Mouse (Mus musculus) layer of hippocampus, adult 8-10 months (tissue): ENCODE measurements around the gene Ctsa. TPM values are rescaled to one million over a fixed set of nuclear protein-coding genes. Genes with fewer than 3 reads are reported as not detected.
A peak's percentile ranks its signal among the peaks of the same experiment; 100 is the strongest.

ENCODE experiments used
- DNase-seq, 2 experiments: peaks; one replicate each; pipeline ENCODE4 v3.0.0; 2022; ENCODE audit warnings: low spot score in 2 of 2
- total RNA-seq, 4 experiments: library from RNA; stranded (reverse); gene quantifications; 2 replicates each; pipeline ENCODE4 v1.2.4; 2022

Gene Ctsa
- total RNA-seq, 4 experiments from 2014 or later, result 96.9 to 242 (median 147) TPM

DNA sequence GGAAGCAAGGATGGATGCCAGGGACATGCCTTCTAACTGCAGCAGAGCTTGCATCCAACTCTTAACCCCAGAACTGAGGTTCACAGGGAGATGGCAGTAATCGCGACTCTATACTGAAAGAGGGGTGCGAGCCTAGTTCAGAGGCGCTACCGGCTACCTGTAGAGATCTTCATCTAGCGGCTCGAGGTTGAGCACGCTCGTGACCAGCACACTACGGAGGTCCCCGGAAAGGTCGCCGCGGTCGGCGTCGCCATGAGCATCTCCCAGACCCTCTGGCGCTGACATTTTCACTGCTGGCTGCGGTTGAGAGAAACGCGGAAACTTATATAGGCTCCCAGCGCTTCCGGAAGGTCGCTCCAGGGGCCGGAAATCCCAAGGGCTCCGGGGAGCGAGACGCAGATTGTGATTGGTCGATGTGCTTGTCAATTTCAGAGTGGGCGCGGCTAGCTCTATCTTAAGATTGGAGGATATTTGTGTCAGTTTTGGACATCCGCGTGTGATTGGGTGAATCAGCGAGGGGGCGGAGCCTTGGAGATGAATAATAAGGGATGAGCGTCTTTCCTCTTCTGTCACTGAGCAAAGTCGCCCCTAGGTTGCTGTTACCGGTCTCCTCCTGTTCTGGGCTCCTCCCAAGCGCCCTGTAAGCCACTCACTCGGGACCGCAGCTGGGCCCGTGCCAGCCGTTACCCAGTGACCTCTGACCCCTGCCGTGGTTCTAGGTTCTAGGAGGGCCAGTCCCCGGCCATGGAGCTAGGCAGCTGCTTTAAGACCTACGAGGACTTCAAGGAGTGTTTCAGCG, 27.9 kb upstream of the Ctsa start, which contains the start of the genes Acot8 and Zswim3:
Gene Acot8, minus strand, starts transcription at position 350 of the 799 bp plus-strand sequence.
Gene Zswim3, plus strand, starts transcription at position 566 of the 799 bp plus-strand sequence.
- peak; percentile 98 to 99 for DNase-seq

DNA sequence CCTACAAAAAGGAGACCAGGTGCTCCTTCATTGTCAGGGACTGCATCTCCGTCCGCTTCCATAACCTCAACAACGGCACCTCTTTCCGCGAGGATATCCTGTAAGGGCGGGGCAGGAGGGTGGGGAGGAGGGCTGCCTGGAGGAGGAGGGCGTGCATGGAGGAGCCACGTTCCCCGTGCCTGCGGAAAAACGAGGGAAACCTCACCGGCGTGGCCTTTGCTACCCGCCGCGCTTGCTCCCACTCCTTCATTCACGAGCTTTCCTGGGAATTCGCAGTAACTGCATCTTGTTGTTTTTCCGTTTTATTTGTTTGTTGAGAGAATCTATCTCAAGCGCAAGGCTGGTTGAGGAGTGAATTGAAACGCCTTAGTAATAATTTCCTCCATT, 27.3 kb upstream of the Ctsa start:
- DNase-seq, result no peak

- no peak for DNase-seq
Observed at GRCm38 (mm10) chr2:164806614-164807013, 26.1 kb upstream of the Ctsa start.

DNA sequence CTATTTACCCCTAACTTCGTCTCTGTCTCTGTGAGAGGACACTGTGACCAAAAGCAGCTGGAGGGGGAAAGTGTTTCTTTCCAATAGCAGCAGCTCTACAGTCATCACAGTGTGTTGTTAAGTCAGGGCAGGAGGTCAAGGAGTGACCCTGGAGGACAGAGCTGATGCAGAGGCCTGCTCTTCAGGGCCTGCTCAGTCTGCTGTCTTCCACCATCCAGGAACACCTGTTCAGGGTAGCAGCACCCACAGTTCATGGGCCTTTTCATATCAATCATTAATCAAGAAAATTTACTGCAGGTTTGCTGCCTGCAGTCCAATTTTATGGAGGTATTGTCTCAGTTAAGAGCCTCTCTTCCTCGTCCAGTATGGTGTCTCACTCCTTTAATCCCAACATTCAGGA, 19.1 kb upstream of the Ctsa start:
- no peak for DNase-seq

- no peak for DNase-seq
Observed at GRCm38 (mm10) chr2:164815348-164815747, 17.3 kb upstream of the Ctsa start.

DNA sequence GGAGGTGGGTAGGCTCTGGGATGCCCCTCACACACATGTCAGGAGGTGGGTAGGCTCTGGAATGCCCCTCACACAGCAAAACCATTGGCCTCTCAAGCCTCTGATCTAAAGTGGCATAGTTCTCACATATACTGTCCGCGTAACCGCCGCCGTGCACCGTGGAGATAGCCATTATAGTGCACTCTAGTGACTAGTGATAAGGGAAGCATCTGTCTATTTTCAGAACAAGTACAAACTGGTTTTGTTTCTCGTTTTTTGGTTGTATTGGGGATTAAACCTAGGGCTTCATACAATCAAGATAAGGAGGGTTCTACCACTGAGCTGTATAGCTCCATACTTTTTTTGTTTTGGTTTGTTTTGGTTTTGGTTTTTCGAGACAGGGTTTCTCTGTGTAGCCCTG, 16.9 kb upstream of the Ctsa start:
- no peak for DNase-seq

DNA sequence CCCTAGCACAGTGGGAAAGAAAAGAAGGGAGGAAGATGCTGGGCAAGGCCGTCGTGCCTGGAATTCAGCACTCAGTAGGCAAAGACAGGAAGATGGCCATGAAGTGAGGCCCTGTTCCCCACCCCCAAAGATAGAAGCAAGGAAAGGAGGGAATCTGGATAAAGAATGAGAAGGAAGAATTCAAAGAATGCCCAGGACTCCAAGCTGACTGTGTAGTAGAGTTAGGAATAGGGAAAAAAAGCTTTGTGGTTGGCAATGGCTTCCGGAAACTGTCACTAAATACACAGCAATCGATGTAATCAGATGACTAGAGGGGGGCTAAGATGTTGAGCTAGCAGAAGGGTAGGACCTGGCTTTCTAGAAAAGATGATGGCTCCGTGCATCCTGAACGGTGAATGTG, 15.5 kb upstream of the Ctsa start:
- no peak for DNase-seq

DNA sequence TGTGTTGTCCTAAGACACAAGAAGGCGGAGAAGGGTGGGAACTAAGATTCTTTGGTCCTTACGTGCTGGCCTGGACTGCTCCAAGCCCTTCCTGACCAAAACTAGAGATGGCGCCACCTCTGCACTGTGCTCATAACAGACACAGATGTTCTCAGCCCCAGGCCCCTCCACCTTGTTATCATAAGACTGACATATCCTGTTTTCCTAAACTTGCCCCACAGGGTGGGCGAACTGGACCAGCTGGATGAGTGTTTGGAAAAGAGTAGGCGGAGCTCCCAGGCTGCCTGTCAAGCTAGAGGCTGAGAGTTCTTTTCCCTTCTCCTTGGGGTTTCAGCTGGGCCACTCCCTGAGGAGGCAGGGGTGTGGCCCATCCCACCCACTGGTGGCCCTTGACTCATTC, 15.0 kb upstream of the Ctsa start:
- no peak for DNase-seq

DNA sequence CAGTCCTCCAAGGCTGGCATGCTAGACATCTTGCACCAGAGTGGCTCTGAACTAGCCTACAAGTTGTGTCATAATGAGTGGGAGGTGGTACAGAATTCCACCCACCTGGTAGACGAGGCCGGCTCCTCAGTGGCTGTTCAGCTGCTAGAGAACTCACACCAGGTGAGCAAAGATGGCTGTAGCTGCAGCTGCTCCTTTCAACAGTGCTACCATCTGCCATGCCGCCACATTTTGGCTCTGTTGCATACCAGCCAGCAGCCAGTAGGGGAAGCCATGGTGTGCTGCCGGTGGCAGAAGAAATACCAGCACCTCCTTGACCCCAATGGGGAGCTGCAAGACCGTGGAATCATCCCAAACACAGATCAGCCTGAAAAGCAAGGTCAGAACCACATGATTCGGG, 11.6 kb upstream of the Ctsa start:
- no peak for DNase-seq

- peak; percentile 99 to 100 for DNase-seq
Observed at GRCm38 (mm10) chr2:164822636-164823165, 10.0 kb upstream of the Ctsa start, which contains the start of gene Zswim1. TSS of gene Zswim1 (plus strand) at chr2:164822686.

- DNase-seq, result no peak
Observed at GRCm38 (mm10) chr2:164823181-164823585, 9.5 kb upstream of the Ctsa start.

DNA sequence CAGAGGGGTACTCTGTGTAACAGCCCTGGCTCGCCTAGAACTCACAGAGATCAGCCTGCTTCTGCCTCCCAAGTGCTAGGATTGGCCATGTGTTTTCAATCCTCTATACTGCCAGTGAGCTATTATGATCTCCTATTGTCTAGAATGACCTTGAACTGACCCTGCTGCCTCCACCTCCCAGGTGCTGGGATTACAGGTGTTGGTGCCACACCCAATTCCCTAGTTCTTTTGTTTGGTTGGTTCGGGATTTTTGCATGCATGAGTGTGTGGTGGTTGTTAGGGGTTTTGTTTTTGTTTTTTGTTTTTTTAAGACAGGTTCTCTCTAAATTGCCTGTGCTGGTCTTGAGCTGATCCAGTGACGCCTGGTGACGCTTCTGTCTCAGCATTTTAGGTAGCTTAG, 8.7 kb upstream of the Ctsa start:
- DNase-seq, result no peak

GRCm38 (mm10) chr2:164825521-164825920, 7.2 kb upstream of the Ctsa start:
- no peak for DNase-seq

DNA sequence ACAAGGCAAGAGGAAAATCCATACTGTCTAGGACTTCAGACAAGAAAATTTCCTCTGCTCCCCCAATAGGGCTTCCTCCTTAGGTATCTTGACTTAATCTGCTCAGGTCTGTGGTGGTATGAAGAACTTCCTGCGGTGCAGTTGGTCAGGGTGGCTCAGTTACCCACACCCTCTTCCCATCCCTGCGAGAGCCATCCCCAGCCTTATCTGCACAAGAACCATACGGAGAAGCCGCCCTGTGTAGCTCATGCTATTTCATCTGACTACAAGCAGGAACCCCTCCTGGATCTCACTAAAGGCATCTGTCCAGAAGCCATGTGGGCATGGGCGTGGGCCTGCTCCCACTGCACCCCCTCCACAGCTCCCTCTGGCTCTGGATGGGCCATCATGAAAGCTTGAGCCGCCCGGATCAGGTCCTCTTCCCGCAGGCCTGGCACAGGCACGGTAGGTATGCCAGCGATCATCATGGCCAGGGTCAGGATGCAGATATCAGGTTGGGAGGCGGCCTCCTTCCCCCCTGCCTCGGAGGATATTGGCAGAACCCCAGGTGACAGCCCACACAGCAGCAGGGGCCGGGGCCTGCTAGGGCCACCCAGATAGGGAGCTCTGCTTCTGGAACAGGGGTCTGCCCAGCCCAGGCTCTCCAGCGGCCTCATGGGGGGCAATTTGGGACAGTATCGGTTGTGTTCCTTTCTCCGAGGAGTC, 5.4 kb upstream of the Ctsa start:
- DNase-seq, result no peak

DNA sequence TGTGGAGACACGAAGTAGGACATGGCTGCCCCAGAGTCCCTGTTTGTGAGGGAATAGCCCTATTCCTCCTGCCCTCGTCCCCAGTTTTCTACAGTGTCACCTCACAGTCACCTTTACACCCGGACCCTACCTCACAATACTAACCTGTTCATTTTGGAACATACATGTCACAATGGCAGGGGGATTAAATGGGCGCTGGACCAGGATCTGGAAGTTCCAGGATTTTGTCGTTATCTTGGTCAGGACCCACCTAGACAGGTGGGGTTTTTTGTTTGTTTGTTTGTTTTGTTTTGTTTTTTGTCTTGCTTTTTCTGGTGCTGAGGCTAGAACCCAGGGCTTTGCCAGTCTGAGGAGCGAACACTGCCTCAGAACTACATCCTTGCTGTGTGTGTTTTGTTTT, 4.2 kb upstream of the Ctsa start, which contains the start of gene Spata25:
Gene Spata25, minus strand, starts transcription at position 101 of the 400 bp plus-strand sequence.
- no peak for DNase-seq

DNA sequence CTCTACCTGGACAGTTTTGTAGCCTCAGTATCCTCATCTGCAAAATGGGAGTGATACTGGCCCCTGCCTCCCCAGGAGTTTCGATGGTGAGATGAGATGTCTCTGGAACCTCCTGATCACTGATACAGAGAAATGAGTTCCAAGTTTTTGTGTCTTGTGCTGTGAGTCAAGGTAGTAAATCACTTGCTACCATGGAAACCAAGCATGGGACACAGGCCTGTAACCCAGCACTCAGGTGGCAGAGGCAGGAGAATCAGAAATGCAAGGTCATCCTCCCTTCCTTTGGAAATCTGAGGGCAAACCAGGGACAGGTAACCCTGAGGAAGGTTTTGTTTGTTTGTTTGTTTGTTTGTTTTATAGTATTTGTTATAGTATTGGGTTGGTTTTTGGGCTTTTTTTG, 3.6 kb upstream of the Ctsa start:
- no peak for DNase-seq

GRCm38 (mm10) chr2:164831029-164831428, 1.6 kb upstream of the Ctsa start:
- DNase-seq, result no peak

GRCm38 (mm10) chr2:164832032-164832747, 483 bp upstream of the Ctsa start:
- no peak for DNase-seq

DNA sequence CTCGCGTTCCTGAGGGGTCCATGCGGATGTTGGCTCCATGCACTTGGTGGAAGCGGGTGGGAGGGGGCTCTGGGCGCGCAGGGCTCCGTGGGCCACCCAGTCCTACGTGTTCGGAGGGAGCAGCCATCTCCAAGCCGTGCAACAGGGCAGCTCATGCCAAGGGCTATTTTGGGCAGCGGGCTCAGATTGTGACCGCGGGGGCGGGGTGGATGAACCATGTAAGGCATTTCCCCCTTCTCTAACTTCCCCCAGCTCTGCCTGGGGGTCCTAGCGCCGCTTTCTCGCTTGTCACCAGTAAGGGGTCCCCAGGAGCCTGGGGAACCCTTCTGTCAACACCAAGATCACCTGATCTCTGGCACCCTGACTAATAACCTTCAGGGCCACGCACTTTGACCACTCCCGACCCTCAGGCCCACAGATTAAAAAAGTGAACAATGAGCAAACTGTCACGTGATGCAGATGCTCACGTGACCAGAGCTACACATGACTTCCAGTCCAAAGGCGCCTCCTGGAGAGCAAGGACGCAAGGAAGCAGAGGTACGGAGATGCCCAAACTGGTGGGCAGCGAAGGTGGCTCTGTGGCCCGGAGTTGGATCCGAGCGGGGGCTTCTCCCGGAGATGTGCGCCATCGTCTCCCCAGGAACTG, 764 bp downstream of the Ctsa start, which contains the start of gene Neurl2:
Gene Neurl2, minus strand, starts transcription at position 143 of the 646 bp plus-strand sequence.
- DNase-seq, result peak; percentile 92 to 95

GRCm38 (mm10) chr2:164834531-164834930, 1.9 kb downstream of the Ctsa start:
- no peak for DNase-seq

GRCm38 (mm10) chr2:164835164-164835563, 2.5 kb downstream of the Ctsa start:
- DNase-seq, result no peak
